Mouse (Mus musculus): Measurements from ENCODE around the gene Bard1. TPM values are rescaled to one million over a fixed set of nuclear protein-coding genes. Genes with fewer than 3 reads are reported as not detected.

The Bard1 gene
- polyA plus RNA-seq, 1 experiment = 1.0 TPM

DNA sequence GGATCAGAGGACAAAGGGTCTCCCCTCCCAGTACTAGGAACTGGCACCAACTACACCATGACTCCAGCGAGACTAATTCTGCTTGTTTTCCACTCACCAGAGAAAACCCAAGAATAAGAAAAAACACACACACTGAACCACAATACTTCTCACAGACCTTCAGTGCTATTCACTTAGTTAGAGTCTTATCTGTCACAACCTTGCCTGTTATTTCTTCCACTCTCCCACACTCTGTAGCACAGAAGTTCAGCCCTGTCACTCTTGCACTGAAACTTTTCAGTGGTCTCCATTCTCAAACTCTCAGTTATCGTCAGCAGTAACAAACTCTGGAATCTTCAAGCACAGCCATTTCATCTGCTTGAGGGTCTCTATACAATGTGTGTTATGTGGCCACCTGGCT lies 50.2 kb downstream of the Bard1 start:
- no peak for DNase-seq (ENCODE audit: low spot score)

DNA sequence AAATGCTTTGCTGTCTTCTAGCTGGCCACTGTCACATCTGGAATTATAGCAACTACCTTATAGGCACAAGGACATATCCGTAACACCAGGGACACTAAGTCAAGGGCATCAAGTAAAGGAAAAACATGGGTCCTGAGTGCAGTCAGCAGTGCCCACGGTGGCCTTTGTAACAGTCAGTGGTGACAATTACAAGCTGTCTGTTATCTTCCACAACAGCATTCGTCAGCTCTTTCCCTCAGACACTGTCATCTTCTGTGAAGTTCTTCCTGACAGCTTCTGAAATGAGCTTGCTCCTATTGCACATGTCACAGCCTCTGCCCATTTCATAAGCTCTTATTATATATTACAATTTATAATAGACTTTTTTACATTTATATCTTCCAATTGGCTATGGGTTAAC lies 50.7 kb downstream of the Bard1 start:
- DNase-seq (ENCODE audit: low spot score) = no peak

DNA sequence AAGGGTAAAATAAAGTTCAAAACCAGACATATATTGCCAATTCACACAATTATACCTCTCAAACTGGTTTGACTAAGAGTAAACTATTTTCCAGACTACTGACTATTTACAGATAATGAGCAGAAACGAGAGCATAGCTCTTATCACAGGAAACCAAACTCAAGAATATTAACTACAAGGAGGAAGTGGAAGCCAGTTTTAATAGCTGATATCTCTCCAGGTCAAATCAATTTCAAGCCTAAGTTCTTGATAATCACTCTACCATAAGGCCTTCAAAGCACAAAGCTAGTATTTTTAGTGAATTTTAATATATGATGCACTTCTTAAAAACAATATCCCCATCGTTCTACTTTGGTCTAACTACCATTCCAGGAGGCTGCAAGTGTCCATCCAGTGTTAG lies 57.8 kb downstream of the Bard1 start:
- no peak for DNase-seq (ENCODE audit: low spot score)

DNA sequence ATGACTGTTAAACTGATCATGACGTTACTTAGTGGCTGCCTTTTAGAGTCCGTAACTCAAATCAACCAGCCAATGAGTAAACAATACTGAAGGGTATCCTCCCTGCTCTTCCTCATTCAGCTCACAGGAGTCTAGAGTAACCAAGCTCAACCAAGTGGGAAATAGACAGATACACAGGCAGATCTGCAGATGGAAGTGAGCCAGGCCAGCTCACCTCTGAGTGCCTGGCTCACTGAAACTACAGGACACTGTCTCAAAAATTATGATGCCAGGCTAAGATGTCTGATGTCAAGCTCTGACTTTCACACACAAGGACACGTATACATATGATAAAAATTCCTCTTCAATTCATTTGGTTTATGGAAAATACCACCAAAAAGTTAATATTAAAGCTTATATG lies 59.0 kb downstream of the Bard1 start:
- no peak for DNase-seq (ENCODE audit: low spot score)

DNA sequence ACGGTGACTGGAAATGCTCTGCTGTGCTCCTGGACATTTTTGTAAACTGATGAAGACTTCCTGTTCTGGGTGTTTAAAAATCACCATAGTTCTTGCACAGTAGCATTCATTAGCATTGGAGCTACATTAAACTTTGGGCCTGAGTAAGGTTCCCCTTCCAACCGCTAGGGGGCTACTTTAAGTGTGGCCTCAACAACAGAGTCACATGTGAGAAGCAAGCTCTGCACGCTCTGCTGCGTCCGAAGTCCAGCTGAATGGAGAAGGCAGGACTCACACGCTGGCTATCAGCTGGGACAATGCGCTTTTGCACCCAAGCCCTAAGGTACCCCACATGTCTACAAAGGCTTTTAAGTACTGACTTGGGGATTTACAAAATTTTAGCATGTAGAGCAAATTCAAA lies 65.9 kb downstream of the Bard1 start:
- no peak for DNase-seq (ENCODE audit: low spot score)

DNA sequence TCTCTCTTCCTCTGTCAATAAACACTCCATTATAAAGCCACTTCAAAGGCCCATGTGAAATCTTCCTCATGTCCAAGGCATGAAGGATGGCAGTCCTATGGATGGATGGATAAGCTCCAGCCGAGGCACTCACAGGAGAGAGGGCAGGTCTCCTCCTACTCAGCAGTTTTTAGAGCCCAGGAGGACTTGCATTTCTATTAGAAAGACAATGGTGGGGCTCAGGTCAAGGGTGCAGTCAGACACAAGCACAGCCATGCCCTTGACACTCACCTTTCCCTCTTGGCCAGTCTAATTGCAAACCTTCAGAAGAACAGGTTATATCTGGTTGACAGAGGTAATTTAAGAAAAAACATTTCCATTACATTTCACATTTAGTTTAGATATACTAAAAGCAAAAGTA lies 67.4 kb downstream of the Bard1 start:
- DNase-seq (ENCODE audit: low spot score) = no peak

DNA sequence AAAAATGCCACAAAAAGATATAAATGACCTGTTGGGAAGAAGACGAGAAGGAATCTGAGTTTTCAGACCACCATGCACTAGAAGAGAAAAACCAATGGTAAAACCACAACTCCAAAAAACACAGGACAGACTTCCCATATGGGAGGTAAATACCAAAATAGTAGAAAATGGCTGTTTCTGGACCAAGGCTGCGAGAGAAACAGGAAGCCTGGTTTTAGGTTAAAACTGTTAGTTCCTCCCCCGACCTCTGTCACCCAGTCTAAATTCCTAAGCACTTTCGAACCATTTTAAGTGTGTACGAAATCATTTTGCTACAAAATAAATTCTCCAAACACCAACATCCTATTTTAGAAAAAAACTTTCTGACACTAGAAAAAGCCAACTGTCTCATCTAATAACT lies 80.2 kb downstream of the Bard1 start:
- DNase-seq (ENCODE audit: low spot score) = no peak

DNA sequence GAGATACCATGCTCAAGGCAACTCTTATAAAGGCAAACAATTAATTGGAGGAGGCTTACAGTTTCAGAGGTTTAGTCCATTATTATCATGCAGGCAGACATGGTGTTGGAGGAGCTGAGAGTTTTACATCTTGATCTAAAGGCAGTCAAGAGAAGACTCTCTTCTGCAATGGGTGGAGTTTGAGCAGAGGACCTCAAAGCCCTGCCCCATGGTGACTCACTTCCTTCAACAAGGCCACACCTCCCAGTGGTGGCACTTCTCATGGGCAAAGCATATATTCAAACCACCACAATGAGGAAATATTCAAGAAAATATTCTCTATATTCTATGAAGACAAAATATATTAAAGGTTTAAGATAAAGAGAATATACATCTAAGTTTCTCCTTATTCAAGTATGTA lies 88.6 kb downstream of the Bard1 start:
- DNase-seq (ENCODE audit: low spot score) = no peak

DNA sequence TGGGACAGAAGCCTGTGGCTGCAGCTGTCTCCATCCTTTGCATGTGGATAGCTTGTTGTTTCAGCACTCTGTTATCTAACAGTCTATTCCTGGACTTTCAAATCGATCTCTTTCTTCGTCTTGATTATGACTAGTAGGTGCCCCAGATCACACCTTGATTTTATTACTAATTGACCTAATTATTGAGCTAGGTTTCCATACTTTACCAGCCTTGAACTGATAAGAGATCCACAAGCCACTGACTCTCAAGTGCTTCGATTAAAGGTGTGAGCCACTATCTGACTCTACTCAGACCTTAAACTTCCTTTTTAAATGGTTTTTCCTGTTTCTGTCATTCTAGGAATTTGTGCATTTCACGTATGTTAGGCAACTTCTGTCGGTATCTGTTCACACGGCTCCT lies 96.9 kb downstream of the Bard1 start:
- no peak for DNase-seq (ENCODE audit: low spot score)

DNA sequence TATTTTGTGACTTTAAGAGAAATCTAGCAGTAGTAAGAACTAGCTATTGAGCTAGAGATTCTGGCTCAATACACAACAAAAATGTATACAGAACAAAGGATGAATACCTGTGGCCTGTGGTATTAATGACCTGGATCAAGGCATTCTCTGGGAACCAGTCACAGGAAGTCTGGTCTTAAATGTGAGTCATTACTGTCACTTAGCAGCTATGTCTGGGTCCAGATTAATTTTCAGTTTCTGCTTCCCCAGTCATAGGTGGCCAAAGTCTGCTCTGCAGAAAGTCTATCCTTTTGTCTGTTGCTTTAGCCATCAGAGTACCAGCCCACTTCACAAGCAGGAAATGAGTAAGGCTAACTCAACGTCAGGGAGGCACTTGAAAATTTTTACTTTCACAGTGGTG lies 98.8 kb downstream of the Bard1 start:
- no peak for DNase-seq (ENCODE audit: low spot score)

DNA sequence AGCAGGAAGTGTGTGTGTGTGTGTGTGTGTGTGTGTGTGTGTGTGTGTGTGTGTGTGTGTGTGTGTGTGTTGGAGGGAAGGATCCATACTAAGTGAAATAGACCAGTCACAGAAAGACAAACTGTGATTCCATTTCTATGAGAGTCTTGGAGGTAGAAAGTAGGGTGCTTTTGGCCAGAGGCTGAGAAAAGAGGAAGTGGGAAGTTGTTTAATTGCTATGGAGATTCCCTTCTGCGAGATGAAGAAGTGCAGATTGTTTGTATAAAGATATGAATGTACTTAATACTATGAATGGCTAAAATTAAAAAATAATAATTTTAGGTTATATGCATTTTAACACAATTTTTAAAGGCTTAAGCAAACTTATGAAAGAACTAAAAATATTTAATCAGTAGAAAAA lies 99.2 kb downstream of the Bard1 start:
- DNase-seq (ENCODE audit: low spot score) = no peak

DNA sequence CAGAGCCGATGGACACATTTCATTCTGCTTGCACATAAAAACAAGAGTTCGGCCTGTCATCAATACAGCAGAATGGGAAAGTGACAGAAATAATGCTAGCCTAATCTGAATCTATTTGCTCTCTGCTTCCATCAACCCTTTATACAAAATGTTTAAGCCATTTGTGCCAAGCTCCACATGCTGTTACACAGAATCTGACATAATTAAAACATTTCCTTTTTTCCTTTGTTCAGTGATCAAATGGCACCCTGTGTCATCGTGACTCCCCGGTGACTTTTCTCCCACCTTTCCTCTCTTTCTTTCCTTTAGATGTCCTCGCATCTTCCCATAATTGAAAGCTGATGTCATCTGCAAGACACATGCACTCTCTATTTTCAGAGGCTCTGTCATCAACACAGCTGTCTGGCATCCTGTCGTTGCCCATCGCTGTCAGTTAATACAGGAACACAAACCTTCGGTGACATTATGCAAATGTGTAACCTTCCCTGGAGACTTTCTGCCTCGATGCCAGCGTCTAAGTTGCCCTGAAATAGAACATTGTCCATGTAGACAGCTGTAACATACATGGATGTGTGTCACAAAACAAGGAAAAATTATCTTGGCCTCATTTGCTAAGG lies 105.5 kb downstream of the Bard1 start:
- DNase-seq (ENCODE audit: low spot score) = no peak

DNA sequence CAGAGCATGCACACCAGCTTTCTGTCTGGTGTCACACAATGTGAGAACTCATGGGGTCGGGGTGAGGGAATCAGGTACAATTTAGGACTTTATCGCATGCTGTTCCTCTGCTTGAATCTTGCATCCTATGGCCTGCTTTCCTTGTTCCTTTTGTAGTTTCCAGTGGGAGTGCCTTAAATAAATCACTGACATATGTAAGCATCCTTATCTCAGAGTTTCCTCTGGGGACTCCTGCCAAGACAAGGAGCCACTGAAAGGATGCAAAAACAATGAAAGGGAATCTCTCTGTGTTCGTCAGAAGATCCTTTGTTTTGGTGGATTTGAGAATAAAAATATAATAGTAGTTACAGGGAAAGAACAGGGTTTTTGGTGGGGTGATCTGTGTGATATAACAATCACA lies 106.2 kb downstream of the Bard1 start:
- DNase-seq (ENCODE audit: low spot score) = no peak

Measured in urinary bladder, adult 2 months (tissue).